Mouse (Mus musculus) limb, embryonic 12.5 days (tissue): Measurements from ENCODE around the gene Gm17019. TPM values are rescaled to one million over a fixed set of nuclear protein-coding genes. Genes with fewer than 3 reads are reported as not detected.
A peak's percentile ranks its signal among the peaks of the same experiment; 100 is the strongest.
"Not testable (repeated sequence)": the region's sequence is repeated elsewhere in the genome, so short reads cannot be mapped to it uniquely, and the experiment has no call there.

Experiments
- ATAC-seq: fragments of 200-750 bp; cut with Nextera tagmentation; 2 replicates; pipeline ENCODE4 v1.8.0; 2017; ENCODE audit warnings: low read depth, moderate TSS enrichment; ENCODE audit not compliant: insufficient number of reproducible peaks, insufficient read depth, low FRiP score, low TSS enrichment
- H3K27ac ChIP-seq: fragments of 300-500 bp; sonication (generic); 2 replicates; pipeline ENCODE4 v1.5.1; 2016; ENCODE audit warnings: mild to moderate bottlenecking, moderate library complexity
- H3K27me3 ChIP-seq: fragments of 300-500 bp; sonication (generic); 2 replicates; pipeline ENCODE4 v1.6.1; 2016; ENCODE audit warnings: mild to moderate bottlenecking, moderate library complexity
- H3K36me3 ChIP-seq: fragments of 300-500 bp; sonication (generic); 2 replicates; pipeline ENCODE4 v1.6.1; 2016; ENCODE audit warnings: mild to moderate bottlenecking, moderate library complexity
- H3K4me1 ChIP-seq: fragments of 300-500 bp; sonication (generic); replicated peaks from 2 replicates; pipeline ENCODE4 v1.6.1; 2016
- H3K4me2 ChIP-seq: fragments of 300-500 bp; sonication (generic); 2 replicates; pipeline ENCODE4 v1.6.1; 2016; ENCODE audit warnings: mild to moderate bottlenecking, moderate library complexity
- H3K4me3 ChIP-seq: fragments of 300-500 bp; sonication (generic); replicated peaks from 2 replicates; pipeline ENCODE4 v1.5.1; 2016; ENCODE audit warnings: mild to moderate bottlenecking
- H3K9ac ChIP-seq: fragments of 300-500 bp; sonication (generic); replicated peaks from 2 replicates; pipeline ENCODE4 v1.6.1; 2016; ENCODE audit warnings: mild to moderate bottlenecking, moderate library complexity
- H3K9me3 ChIP-seq: fragments of 300-500 bp; sonication (generic); 2 replicates; pipeline ENCODE4 v1.6.1; 2016; ENCODE audit warnings: mild to moderate bottlenecking, moderate library complexity
- WGBS: fragments of 180-500 bp; shearing (Covaris S2); methylation state at CpG from one replicate; pipeline ENCODE4 v1.1.7; 2016; 5-methylcytosine and 5-hydroxymethylcytosine counted together
- polyA plus RNA-seq: library from polyadenylated mRNA; unstranded; fragments of >200 nt; fragmentation: Nextera tagmentation; extraction: Ambion mirVana; gene quantifications from 2 replicates; pipeline ENCODE4 v1.2.1, GENCODE M21; 2016

Gene Gm17019
- polyA plus RNA-seq, 1 experiment from 2014 or later = not detected

GRCm38 (mm10) chr5:15024316-15024715 is 8.5 kb downstream of the Gm17019 start:
- H3K36me3 ChIP-seq, H3K4me2 ChIP-seq, H3K9ac ChIP-seq, ATAC-seq, H3K27me3 ChIP-seq, H3K4me1 ChIP-seq, H3K4me3 ChIP-seq, H3K27ac ChIP-seq: not testable (repeated sequence)
- peaks cover 50% of the 10 kb centered on the region for H3K9me3 ChIP-seq
- WGBS = 80% methylated on average over 1 of the region's 1 CpGs

GRCm38 (mm10) chr5:15020067-15020466 is 12.7 kb downstream of the Gm17019 start:
- WGBS = 70% methylated on average over 2 of the region's 2 CpGs
- not testable (repeated sequence) for H3K36me3 ChIP-seq, H3K27me3 ChIP-seq, H3K27ac ChIP-seq, ATAC-seq, H3K4me3 ChIP-seq, H3K9ac ChIP-seq, H3K4me1 ChIP-seq, H3K4me2 ChIP-seq
- H3K9me3 ChIP-seq = peaks cover 39% of the 10 kb centered on the region

- H3K27me3 ChIP-seq, H3K4me3 ChIP-seq, H3K9ac ChIP-seq, H3K27ac ChIP-seq, H3K36me3 ChIP-seq, H3K4me2 ChIP-seq, H3K4me1 ChIP-seq, ATAC-seq: not testable (repeated sequence)
- 84% methylated on average over 11 of the region's 11 CpGs for WGBS
- peaks cover 24% of the 10 kb centered on the region for H3K9me3 ChIP-seq
These were observed 21.9 kb downstream of the Gm17019 start for GRCm38 (mm10) chr5:15010639-15011582.

GRCm38 (mm10) chr5:15006907-15007306 is 25.9 kb downstream of the Gm17019 start:
- H3K4me3 ChIP-seq, H3K9ac ChIP-seq, H3K27ac ChIP-seq, ATAC-seq, H3K27me3 ChIP-seq, H3K36me3 ChIP-seq, H3K4me1 ChIP-seq, H3K4me2 ChIP-seq: not testable (repeated sequence)
- H3K9me3 ChIP-seq = peaks cover 38% of the 10 kb centered on the region
- 56% methylated on average over 3 of the region's 3 CpGs for WGBS

GRCm38 (mm10) chr5:15006288-15006687 is 26.5 kb downstream of the Gm17019 start:
- H3K9ac ChIP-seq, H3K4me1 ChIP-seq, H3K27ac ChIP-seq, H3K4me3 ChIP-seq, H3K4me2 ChIP-seq, H3K36me3 ChIP-seq, ATAC-seq, H3K27me3 ChIP-seq: not testable (repeated sequence)
- 70% methylated on average over 3 of the region's 3 CpGs for WGBS
- H3K9me3 ChIP-seq = peaks cover 34% of the 10 kb centered on the region

- H3K36me3 ChIP-seq, H3K4me2 ChIP-seq, H3K4me1 ChIP-seq, H3K4me3 ChIP-seq, H3K27ac ChIP-seq, H3K27me3 ChIP-seq, H3K9ac ChIP-seq: not testable (repeated sequence)
- H3K9me3 ChIP-seq = peaks cover 27% of the 10 kb centered on the region
- peak; percentile 69; the same call in 1 of the 2 replicates for ATAC-seq
- 72% methylated on average over 3 of the region's 4 CpGs for WGBS
These were observed 27.2 kb downstream of the Gm17019 start for GRCm38 (mm10) chr5:15005584-15005983.

GRCm38 (mm10) chr5:15004569-15005562 is 27.9 kb downstream of the Gm17019 start:
- H3K36me3 ChIP-seq, H3K4me3 ChIP-seq, H3K27ac ChIP-seq, H3K4me1 ChIP-seq, H3K27me3 ChIP-seq, H3K9ac ChIP-seq, H3K4me2 ChIP-seq: not testable (repeated sequence)
- H3K9me3 ChIP-seq = peaks cover 31% of the 10 kb centered on the region
- 77% methylated on average over 5 of the region's 5 CpGs for WGBS
- peak; percentile 90 for ATAC-seq

- not testable (repeated sequence) for H3K36me3 ChIP-seq, H3K9ac ChIP-seq, H3K4me1 ChIP-seq, H3K4me3 ChIP-seq, H3K4me2 ChIP-seq, ATAC-seq, H3K27me3 ChIP-seq, H3K27ac ChIP-seq
- 75% methylated on average over 9 of the region's 9 CpGs for WGBS
- peaks cover 35% of the 10 kb centered on the region for H3K9me3 ChIP-seq
These were observed 34.7 kb downstream of the Gm17019 start for GRCm38 (mm10) chr5:14998077-14998476.

- peaks cover 33% of the 10 kb centered on the region for H3K9me3 ChIP-seq
- not testable (repeated sequence) for H3K27ac ChIP-seq, H3K36me3 ChIP-seq, H3K4me3 ChIP-seq, H3K27me3 ChIP-seq, ATAC-seq, H3K4me2 ChIP-seq, H3K9ac ChIP-seq, H3K4me1 ChIP-seq
- WGBS = 83% methylated on average over 4 of the region's 4 CpGs
These were observed 35.2 kb downstream of the Gm17019 start for GRCm38 (mm10) chr5:14997556-14997955.

GRCm38 (mm10) chr5:14996670-14997249 is 36.0 kb downstream of the Gm17019 start:
- not testable (repeated sequence) for H3K4me1 ChIP-seq, ATAC-seq, H3K36me3 ChIP-seq, H3K27me3 ChIP-seq, H3K4me2 ChIP-seq, H3K4me3 ChIP-seq, H3K27ac ChIP-seq, H3K9ac ChIP-seq
- peaks cover 29% of the 10 kb centered on the region for H3K9me3 ChIP-seq
- WGBS = 73% methylated on average over 7 of the region's 7 CpGs

GRCm38 (mm10) chr5:14994124-14994523 is 38.7 kb downstream of the Gm17019 start:
- H3K36me3 ChIP-seq, H3K9ac ChIP-seq, H3K4me1 ChIP-seq, H3K4me3 ChIP-seq, H3K27ac ChIP-seq, H3K27me3 ChIP-seq, H3K4me2 ChIP-seq: not testable (repeated sequence)
- peaks cover 37% of the 10 kb centered on the region for H3K9me3 ChIP-seq
- peak; percentile 81; the same call in 1 of the 2 replicates for ATAC-seq
- WGBS = 86% methylated on average over 6 of the region's 6 CpGs
